Mouse (Mus musculus) neural tube, embryonic 10.5 days (tissue): ENCODE results near the gene Rps6ka3.

ENCODE experiments used
- DNase-seq: peaks from one replicate; pipeline ENCODE4 v3.0.0-alpha.2; 2017; ENCODE audit warnings: low spot score; ENCODE audit errors: extremely low spot score

Rps6ka3 gene

DNA sequence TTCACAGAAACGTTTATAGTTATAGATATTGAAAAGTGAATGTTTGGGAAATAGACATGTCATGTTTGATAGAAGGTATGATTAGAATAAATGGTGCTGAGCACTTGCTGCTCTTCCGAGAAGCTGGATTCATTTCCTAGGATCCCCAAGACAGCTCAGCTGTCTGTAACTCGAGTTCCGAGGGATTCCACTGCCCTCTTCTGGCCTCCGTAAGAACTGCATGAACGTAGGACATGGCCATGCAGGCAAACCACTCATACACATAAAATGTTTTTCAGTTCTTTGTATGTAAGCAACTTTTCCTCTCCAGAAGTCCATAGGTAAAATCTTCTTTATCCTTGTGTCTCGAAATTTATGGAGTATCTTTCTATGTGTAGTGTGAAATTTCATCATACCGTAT lies 111.2 kb downstream of the Rps6ka3 start:
- peak; percentile 50 for DNase-seq

DNA sequence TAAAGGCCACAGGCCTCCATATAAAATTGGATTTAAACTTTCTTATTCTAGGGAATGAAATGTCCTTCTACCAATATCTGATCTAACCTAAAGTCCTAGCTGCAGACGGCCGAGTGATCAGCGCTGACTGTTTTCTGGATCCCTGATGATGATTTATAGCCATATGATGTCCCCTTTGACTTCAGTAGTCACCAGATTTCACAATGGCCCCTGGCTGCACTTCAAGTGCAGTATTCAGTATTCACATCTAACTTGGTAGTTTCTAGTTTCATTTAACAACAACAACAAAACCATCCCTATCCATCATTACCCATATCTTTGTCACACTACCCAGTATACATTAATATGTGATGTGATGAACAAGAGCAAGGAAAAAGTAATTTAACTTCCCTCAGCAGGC lies 154.4 kb downstream of the Rps6ka3 start:
- no peak for DNase-seq

DNA sequence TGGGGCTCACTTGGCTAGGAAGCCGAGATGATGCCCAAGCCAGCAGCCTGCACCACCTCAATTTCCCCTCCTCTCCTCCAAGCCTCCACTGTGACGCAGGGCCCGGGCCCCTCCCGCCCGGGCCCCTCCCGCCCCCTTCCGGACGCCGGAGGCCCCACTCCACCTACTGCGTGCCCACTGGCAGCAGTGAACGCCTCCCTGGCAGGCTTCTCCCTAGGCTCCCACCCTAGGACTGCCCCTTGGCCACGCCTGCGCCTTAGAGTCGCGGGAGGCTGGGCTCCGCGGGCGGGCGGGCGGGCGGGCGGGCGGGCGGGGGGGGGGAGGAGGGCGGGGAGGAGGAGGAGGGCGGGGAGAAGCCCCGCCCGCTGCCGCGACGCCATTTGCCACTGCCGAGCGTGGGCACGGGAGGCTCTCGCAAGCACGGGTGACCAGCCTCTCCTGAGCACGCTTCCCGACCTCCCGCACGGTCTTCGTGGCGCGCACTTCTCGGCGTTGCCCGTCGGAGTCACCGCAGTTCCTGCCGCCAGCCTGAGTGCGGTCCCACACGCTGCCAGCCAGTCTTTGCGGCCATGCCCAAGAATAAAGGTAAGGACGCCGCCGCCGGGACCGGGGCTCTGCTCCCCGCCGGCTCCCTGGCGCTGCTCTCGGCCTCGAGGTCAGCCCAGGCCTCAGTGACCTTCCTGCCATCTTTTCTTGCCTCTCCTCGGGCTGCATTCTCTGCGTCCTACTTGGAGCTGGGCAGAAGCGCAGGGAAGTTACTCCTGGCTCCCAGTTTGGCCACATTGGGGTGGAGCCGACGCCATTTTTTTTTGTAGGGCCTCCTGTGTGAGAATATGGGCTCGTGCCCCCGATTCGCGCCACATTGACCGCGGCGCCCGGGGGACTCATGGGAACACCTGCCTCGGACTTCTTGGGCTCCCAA lies 162.0 kb downstream of the Rps6ka3 start, which contains the start of gene Eif1ax:
Gene Eif1ax (plus strand): TSS at position 348 of the 922 bp plus-strand sequence.
- peak; percentile 71 for DNase-seq

DNA sequence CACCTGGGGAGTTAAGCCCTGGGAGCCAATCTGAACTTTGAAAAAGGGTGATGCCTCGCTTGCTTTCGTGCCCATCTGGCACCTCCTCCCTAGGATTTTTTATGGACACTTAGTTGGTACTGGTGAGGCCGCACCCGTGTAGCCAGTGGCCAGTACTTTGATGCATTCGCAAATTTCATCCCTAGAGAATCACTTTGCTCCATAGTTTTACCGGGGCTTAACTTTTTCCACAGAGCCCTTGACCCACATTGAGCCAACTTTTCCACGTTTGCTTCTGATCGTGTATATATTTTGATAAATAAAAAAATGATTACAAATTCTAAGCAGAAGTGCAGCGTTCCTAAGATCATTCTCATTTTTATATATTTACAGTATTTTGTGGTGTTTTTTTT lies 162.6 kb downstream of the Rps6ka3 start:
- DNase-seq: no peak

DNA sequence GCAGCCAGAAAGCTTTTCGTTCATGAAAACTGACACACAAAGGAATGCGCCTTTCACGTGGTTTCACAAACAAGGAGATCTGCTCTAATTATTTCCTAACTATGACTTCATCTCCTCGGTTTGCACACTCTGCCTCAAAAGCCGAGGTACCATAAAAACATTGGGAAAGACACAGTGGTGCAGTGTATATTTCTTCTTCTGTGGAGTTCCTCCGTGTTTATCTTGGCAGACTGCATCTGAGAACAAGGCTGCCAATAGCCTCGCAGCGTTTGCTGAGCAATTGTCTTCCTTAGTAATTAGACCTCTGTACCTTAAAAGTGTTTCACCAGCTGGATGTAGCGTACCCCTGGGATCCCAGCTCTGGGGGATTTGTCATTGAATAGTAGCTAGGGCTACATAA lies 177.0 kb downstream of the Rps6ka3 start:
- no peak for DNase-seq

DNA sequence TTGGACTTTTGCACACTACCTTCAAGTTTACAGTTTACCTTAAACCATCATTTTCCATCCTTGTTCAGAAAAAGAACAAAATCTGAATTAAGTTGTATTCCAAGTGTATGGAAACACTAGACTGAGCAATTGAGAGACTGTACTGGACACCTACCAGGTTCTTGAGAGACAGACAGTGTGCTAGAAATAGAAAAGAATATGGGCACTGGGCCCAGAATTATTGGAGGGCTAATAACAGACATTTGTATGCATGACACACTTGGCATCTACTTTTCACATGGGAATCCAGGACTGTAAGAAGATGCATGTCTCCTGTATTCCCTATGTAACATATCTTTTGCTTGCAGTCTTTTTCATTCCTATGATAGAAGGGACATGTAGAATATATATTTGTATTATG lies 178.8 kb downstream of the Rps6ka3 start:
- DNase-seq: no peak

DNA sequence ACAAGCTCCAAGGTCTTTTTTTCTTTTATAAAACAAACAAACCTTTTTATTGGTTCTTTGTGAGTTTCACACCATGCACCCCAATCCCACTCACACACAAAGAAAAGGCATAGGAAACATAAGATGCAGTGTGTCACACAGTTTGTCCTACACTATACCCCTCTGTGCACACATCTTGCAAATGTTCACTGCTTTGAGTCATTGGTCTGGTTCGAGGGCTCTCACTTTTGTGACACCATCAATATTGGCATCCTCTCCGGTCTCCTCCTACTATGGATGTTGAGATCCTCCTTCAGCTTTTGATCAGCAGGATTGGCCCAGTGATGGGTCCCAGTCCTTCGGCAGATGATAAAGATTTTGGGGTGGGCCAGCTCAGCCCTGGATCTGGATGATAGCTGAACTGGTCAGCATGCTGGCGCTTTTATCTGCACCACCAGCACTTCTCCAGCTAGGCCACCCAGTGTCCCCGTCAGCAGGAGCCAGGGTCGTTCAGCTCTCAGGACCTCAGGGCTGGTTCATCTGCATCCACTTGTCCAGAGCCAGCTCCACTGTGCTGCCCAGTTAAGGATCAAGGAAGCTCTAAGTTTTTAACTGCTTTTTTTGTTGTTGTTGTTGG lies 180.3 kb downstream of the Rps6ka3 start:
- no peak for DNase-seq

DNA sequence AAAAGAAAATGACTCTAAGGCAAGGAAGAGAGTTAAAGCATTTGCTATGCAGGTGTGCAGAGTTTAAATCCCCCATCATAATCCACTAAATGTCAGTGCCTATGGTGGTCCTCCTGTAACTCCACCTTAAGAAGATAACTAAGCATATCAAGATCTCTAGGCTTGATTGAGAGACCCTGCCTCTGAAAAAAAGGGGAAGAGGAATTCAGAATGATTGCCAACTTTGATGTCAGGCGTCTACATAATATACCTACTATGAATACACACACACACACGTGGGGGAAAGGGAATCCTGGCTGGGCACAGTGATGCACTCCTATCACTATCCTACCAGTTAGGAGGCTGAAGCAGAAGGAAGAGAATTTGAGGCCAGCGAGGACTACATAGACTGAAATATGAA lies 181.1 kb downstream of the Rps6ka3 start:
- DNase-seq: no peak

DNA sequence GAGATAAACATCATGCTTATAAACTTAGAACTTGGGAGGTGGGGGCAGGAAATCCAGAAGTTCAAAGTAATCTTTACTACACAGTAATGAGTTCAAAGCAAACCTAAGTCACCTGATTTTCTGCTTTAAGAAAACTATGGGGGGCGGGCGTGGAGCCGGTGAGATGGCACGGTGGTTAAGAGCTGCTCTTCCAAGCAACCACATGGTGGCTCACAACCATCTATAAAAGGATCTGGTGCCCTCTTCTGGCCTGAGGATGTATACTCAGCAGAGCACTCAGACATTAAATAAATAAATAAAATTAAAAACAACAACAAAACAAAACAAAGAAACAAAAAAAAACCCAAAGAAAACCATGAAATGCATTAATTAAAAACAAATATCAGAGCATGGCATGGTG lies 199.1 kb downstream of the Rps6ka3 start:
- DNase-seq: no peak

DNA sequence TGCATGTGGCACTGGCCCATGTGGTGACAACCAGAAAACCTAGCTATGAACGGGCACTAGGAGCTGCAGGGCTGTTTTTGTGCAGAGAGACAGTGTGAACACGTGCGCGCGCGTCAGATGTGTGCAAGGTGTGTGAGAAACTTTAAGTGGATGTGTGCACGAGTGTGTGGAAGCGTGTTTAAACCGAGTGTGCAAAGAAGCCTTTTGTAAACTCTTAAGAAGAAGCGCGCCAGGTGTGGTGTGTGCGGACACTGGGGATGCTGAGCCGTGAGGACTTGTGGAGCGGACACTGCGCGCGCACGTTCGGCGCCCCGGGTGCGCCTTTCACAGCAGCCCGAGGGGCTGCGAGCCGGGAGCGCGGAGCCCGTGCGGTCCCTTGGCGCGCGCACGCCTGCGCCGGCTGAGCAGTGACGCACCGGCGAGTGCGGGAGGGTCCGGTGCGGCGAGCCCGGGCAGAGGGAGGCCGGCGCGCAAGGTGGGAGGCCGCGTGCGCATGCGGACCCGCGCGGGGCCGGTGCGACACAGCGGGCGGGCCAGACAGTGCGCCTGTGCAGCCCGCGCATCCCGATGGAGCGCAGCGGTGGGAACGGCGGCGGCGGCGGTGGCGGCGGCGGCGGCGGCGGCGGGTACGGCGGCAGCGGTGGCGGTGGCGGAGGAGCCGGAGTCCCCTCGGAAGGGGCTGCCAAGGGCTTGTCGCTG lies 204.2 kb downstream of the Rps6ka3 start, which contains the start of gene Map7d2:
Gene Map7d2 (plus strand): TSS at position 443 of the 699 bp plus-strand sequence.
- peak; percentile 49 for DNase-seq

DNA sequence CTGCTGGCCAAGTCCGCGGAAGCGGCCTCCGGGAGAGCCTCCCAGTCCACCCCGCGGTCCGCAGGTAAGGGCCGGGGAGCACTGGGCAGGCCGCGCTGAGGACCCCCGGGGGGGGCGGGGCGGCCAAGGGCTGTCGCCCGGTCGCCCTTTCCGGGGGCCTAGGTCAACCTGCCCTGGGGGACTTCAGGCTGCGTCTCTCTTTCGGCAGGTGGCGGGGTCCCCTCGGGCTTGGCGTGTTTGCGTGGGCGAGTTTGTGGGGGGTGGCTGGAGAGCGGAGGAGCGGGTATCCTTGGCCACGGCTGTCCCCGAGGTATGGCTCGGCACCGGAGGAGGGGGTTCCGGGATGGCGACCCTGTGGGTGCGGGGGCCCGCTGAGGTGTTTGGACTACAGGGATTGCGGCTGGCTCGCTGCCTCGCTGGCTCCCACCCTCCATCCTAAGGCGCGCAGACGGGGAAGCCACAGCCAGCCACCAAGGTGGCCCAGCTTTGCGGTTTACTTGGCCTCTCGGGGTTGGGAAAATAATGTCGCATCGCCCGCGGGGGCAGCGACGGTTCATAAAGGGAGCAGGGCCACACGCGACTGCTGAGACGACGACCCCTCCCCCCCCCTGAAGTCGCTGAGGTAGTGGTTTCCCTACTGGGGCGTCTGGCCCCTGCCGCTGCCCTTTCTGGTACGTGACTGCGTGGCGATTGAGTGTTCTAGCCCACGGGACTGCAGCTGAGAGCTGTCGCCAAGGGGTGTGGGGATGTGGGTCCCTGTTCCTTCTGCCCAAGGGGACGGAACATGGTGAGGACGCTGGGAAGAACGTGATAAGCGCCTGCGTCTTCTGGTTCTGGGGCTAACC lies 204.9 kb downstream of the Rps6ka3 start:
- peak; percentile 26 for DNase-seq
